Mouse (Mus musculus): ENCODE measurements around the gene Astn2. TPM values are rescaled to one million over a fixed set of nuclear protein-coding genes. Genes with fewer than 3 reads are reported as not detected.

Astn2 gene
- polyA plus RNA-seq, 1 experiment from 2014 or later = 0.69 TPM

DNA sequence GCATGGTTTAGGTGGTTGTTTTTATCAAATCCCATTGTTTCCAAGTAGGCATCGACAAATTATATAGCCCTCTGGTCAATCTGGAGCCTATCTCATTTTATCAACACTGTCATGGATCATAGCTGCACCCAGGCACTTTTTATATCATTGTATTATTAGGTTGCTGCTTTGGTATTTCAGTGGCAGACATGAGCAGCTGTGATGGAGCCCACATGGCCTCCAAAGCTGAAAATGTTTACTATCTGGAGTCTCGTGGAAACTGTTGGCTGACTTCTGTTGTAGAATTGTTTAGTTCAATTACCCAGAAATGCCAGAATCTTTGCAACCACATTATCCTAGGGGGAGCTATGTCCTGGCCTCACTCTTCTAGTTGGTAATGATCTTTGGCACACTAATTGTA, 732.1 kb downstream of the Astn2 start:
- no peak overlapping the region for H3K4me2 ChIP-seq (replicated peaks; ENCODE audit: low read depth, low read length)
- no peaks in the 10 kb centered on the region for H3K4me1 ChIP-seq (ENCODE audit: insufficient read depth, low read depth, low read length)
- no peaks in the 10 kb centered on the region for H3K36me3 ChIP-seq (ENCODE audit: insufficient read depth, low read length)
- TF ChIP-seq CTCF (IDR thresholded peaks at IDR 0.05) (peak; percentile 32; the same call in 1 of the 2 replicates), EP300 (IDR thresholded peaks at IDR 0.05) (no peak)
- ATAC-seq = peak; percentile 58; the same call in 1 of the 2 replicates
- no peak overlapping the region for H3K9ac ChIP-seq (replicated peaks; ENCODE audit: low read depth)
- no peaks in the 10 kb centered on the region for H3K27me3 ChIP-seq (replicated peaks; ENCODE audit: insufficient read depth, low read length)
- DNase-seq (ENCODE audit: low spot score) = peak; percentile 14
- WGBS = 32% methylated on average over 2 of the region's 2 CpGs
- no peaks in the 10 kb centered on the region for H3K9me3 ChIP-seq (ENCODE audit: low read length)
- no peak overlapping the region for H3K4me3 ChIP-seq (ENCODE audit: low read depth, low read length)
- no peak overlapping the region for H3K27ac ChIP-seq (ENCODE audit: low read length)

DNA sequence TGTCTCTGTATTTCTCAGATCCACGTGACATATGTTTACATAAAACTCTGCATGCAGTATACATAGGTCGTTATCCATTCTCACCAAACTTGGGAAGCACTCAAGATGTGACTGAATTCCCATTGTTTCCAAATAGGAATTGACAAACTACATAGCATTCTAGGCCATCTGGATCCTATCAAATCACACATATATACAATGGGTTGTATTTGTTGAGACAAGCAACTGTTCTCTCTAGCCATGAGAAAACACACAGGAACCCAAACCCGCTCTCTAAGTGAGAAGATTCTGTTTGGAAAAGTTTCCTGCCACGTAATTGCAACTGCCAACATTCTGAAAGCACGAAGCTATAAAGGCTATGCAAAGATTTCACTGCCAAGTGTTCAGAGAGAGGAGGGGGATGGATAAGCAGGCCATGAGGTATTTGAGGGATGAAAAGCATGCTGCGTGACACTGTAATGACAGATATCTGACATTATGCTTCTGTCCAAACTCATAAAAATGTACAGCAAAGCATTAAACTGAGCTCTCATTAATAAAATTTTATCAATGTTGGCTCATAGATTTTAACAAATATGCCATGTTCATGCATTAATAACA, 732.7 kb downstream of the Astn2 start:
- no peak overlapping the region for H3K27ac ChIP-seq (ENCODE audit: low read length)
- ATAC-seq (peak; percentile 72), DNase-seq (ENCODE audit: low spot score) (peak; percentile 65)
- no peaks in the 10 kb centered on the region for H3K9me3 ChIP-seq (ENCODE audit: low read length)
- H3K4me2 ChIP-seq (replicated peaks; ENCODE audit: low read depth, low read length) = no peak overlapping the region
- TF ChIP-seq EP300 (IDR thresholded peaks at IDR 0.05) (no peak), CTCF (IDR thresholded peaks at IDR 0.05) (no peak)
- H3K4me1 ChIP-seq (ENCODE audit: insufficient read depth, low read depth, low read length) = no peaks in the 10 kb centered on the region
- 31% methylated on average over 6 of the region's 6 CpGs for whole genome bisulfite sequencing
- no peak overlapping the region for H3K4me3 ChIP-seq (ENCODE audit: low read depth, low read length)
- no peaks in the 10 kb centered on the region for H3K27me3 ChIP-seq (replicated peaks; ENCODE audit: insufficient read depth, low read length)
- H3K36me3 ChIP-seq (ENCODE audit: insufficient read depth, low read length) = no peaks in the 10 kb centered on the region
- no peak overlapping the region for H3K9ac ChIP-seq (replicated peaks; ENCODE audit: low read depth)

DNA sequence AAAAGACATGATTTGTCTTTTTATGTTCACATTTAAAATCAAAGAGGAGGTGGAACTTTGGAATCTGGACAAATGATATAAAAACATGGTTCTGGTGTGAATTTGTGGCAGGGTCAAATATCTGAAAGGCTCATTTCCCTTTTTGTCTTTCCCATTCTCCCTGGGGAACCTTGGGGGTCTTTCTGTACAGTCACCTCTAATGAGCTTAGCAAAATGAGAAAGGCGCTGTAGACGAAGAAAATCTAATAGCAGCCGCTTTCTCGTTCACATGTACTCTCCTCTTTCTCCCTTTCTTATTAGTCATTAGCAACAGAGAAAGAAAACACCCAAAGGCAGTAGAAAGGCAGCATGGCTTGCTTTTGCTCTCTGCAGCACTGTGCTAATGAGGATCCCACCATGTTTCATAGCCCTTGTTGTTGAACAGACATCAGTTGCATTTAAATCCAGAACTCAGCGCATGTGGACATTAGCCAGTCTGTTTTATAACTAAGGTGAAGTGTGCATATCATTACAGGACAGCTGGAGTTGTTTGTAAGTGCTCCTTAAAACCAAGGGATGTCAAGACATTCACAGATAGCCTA, 737.3 kb downstream of the Astn2 start:
- 85% methylated on average over 5 of the region's 5 CpGs for WGBS
- Histone ChIP-seq H3K4me3 (ENCODE audit: low read depth, low read length) (no peak overlapping the region), H3K9me3 (ENCODE audit: low read length) (no peaks in the 10 kb centered on the region), H3K27ac (ENCODE audit: low read length) (no peak overlapping the region), H3K4me2 (replicated peaks; ENCODE audit: low read depth, low read length) (no peak overlapping the region), H3K27me3 (replicated peaks; ENCODE audit: insufficient read depth, low read length) (no peaks in the 10 kb centered on the region), H3K9ac (replicated peaks; ENCODE audit: low read depth) (no peak overlapping the region), H3K36me3 (ENCODE audit: insufficient read depth, low read length) (no peaks in the 10 kb centered on the region), H3K4me1 (ENCODE audit: insufficient read depth, low read depth, low read length) (no peaks in the 10 kb centered on the region)
- ATAC-seq (no peak), DNase-seq (ENCODE audit: low spot score) (no peak)
- TF ChIP-seq CTCF (IDR thresholded peaks at IDR 0.05) = no peak
- no peak for TF ChIP-seq EP300 (IDR thresholded peaks at IDR 0.05)

DNA sequence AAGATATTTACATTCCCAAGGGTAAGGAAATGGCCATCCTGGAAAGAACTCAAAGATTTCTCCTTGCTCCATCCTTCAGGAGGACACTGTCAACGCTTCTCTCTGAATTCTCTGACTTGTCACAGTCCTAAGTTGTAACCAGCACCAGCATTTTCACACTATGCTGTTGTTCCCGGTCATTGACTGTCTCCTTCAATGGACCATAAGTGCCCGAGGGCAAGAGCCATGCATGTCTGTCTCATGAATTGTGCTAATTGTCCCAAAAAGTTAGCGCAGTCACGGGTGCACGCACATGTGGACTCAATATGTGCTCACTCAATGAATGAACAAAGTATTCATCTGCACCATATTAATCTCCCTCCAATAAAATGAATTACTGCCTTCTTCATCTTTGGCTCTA, 741.2 kb downstream of the Astn2 start:
- TF ChIP-seq EP300 (IDR thresholded peaks at IDR 0.05) (no peak), CTCF (IDR thresholded peaks at IDR 0.05) (no peak)
- Histone ChIP-seq H3K4me3 (ENCODE audit: low read depth, low read length) (no peak overlapping the region), H3K27me3 (replicated peaks; ENCODE audit: insufficient read depth, low read length) (no peaks in the 10 kb centered on the region), H3K36me3 (ENCODE audit: insufficient read depth, low read length) (no peaks in the 10 kb centered on the region), H3K9ac (replicated peaks; ENCODE audit: low read depth) (no peak overlapping the region), H3K9me3 (ENCODE audit: low read length) (no peaks in the 10 kb centered on the region), H3K4me1 (ENCODE audit: insufficient read depth, low read depth, low read length) (no peaks in the 10 kb centered on the region), H3K4me2 (replicated peaks; ENCODE audit: low read depth, low read length) (no peak overlapping the region), H3K27ac (ENCODE audit: low read length) (no peak overlapping the region)
- DNase-seq (ENCODE audit: low spot score) (no peak), ATAC-seq (no peak)
- 79% methylated on average over 6 of the region's 6 CpGs for WGBS

DNA sequence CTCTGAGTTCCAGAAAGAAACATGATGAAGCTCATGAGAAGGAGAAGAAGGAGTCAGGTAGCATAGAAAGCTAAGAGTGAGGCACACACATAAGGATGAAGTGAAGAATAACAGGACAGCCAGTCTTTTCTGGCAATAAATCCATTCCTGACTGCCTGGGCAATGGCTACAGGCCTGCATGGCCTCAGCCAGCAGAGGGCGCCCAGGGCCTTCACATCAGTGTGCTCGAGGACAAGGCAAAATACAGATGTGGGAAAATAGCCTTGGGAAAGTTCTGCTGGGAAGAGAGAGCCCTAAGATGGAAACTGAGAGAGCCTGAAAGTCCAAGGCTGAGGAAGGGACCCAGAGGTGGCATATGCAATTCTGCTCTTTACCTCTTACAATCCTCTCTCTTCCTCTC, 749.7 kb downstream of the Astn2 start:
- Histone ChIP-seq H3K4me3 (ENCODE audit: low read depth, low read length) (no peak overlapping the region), H3K9me3 (ENCODE audit: low read length) (no peaks in the 10 kb centered on the region), H3K4me2 (replicated peaks; ENCODE audit: low read depth, low read length) (no peak overlapping the region), H3K4me1 (ENCODE audit: insufficient read depth, low read depth, low read length) (no peaks in the 10 kb centered on the region), H3K9ac (replicated peaks; ENCODE audit: low read depth) (no peak overlapping the region), H3K36me3 (ENCODE audit: insufficient read depth, low read length) (no peaks in the 10 kb centered on the region), H3K27ac (ENCODE audit: low read length) (no peak overlapping the region), H3K27me3 (replicated peaks; ENCODE audit: insufficient read depth, low read length) (no peaks in the 10 kb centered on the region)
- WGBS = 0% methylated on average over 2 of the region's 2 CpGs
- peak; percentile 77 for DNase-seq (ENCODE audit: low spot score)
- peak; percentile 46; the same call in 1 of the 2 replicates for ATAC-seq
- no peak for TF ChIP-seq EP300 (IDR thresholded peaks at IDR 0.05)
- TF ChIP-seq CTCF (IDR thresholded peaks at IDR 0.05) = peak; percentile 93

DNA sequence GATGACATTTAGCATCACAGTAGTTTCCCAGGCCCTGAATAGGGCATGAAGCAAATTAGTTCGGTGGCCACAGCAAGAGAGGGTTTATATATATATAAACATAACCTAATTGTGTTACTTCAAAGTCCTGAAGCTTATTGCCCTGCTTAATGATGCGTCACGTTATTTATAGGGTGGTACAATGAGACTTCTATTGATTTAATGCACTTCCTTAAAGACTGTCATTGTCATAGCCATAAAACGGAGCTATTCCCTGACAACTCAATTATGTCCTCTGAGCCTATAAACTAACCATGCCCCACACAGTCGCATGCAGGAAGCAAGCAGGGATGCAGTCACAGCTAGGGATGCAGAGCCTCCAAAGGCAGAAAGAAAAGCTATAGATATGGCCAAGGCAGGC, 761.8 kb downstream of the Astn2 start:
- DNase-seq (ENCODE audit: low spot score) (no peak), ATAC-seq (no peak)
- Histone ChIP-seq H3K27ac (ENCODE audit: low read length) (no peak overlapping the region), H3K36me3 (ENCODE audit: insufficient read depth, low read length) (no peaks in the 10 kb centered on the region), H3K4me3 (ENCODE audit: low read depth, low read length) (no peak overlapping the region), H3K4me1 (ENCODE audit: insufficient read depth, low read depth, low read length) (no peaks in the 10 kb centered on the region), H3K4me2 (replicated peaks; ENCODE audit: low read depth, low read length) (no peak overlapping the region), H3K9ac (replicated peaks; ENCODE audit: low read depth) (no peak overlapping the region), H3K9me3 (ENCODE audit: low read length) (no peaks in the 10 kb centered on the region), H3K27me3 (replicated peaks; ENCODE audit: insufficient read depth, low read length) (no peaks in the 10 kb centered on the region)
- TF ChIP-seq EP300 (IDR thresholded peaks at IDR 0.05) = no peak
- TF ChIP-seq CTCF (IDR thresholded peaks at IDR 0.05) = no peak
- WGBS = 49% methylated on average over 5 of the region's 5 CpGs
